Mouse (Mus musculus): ENCODE results near the gene Pigb. TPM values are rescaled to one million over a fixed set of nuclear protein-coding genes. Genes with fewer than 3 reads are reported as not detected.

Gene Pigb
- total RNA-seq, 2 experiments from 2014 or later, result 4.4 to 5.3 TPM

DNA sequence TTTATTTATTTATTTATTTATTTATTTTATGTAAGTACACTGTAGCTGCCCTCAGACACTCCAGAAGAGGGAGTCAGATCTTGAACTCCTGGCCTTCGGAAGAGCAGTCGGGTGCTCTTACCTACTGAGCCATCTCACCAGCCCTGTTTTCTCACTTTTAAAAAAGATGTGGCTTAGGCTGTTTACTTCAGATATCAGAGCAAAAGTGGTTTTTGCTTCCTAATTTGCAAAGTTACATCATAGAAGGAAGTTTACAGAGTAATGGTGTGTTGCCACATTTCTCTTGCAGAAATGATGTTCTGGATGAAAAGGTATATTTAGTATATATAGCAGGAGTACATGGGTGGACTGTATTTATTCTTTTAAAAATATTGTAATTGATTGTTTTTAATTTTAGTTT lies 48.8 kb downstream of the Pigb start:
- DNase-seq, result no peak

DNA sequence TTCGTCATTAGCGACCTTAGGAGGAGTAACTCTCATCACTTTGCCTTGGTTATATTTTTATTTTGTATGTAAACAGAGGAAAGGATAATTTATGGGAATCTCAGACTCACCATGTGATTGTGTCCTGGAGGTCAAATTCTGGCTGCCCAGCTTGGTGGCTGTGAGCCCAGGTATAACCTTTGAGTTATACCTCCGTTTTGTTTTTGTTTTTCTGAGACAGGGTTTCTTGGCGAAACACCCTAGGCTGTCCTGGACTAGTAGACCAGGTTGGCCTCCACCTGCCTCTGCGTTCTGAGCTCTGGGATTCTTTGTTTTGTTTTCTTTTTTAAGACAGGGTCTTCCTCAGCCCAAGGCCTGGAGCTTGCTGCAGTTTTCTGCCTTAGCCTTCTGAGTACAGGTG lies 51.5 kb downstream of the Pigb start:
- DNase-seq, result no peak

DNA sequence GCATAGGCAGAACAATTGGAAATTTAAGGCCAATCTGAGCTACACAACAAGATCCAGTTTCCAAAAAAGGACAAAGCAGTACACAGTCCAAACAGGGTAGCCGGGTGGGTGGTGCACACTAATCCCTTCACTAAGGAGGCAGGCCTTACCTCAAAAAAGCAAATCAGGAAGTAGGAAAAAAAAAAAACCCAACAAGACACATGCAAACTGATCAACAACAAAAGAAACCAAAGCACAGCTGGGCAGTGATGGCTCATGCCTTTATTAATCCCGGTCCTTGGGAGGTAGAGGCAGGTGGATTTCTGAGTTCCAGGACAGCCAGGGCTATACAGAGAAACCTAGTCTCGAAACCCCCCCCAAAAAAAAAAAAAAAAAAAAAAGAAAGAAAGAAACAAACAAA lies 52.5 kb downstream of the Pigb start:
- DNase-seq, result no peak

DNA sequence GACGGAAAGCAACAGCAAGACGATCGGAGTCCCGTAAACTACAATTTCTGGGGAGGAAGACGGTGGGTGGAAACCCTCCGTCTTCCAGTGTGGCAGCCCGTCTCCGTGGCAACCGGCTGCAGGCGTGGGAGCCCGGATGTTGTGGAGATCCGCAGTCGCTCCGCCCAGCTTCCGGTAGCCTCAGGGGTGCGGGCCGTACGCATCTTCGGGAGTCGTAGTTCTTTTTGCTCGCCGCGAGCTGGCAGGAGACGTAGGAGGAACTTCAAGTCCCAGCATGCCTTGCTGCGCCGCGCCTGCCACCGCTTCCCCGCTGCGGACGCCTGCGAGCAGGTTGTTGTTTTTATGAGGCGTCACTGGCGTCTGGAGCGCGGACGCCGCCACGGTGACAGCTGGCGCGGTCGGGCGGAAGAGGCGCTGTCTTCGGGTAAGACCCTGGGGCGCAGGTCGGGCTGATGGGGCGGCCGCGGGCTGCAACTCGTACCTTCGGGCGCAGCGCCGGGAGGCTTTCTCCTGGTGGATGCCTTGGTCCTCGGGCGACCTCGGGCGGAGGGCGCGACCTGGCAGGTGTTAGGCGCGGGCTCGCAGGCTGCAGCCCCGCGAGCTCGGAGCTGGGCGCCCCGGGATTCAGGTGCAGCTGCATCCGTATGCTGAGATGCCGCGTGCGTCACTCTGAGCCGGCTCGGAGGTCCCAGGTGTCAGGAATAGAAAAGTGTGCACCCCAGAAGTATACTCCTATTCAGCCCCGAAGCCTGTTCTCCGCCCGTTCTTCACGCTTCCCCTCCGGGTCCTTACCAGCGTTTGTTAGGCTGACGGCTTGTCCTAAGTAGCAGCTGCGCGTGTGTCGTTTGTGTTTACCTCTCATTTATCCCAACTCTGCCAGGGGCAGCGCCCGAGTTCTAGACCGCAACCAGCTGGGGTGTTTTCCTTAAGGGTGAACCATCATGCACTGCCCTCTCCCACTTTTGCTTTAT lies 54.6 kb downstream of the Pigb start, which contains the start of the genes Ccpg1os and Ccpg1:
Gene Ccpg1os (minus strand): TSS at position 133 of the 971 bp plus-strand sequence.
Gene Ccpg1 (plus strand): TSS at position 180 of the 971 bp plus-strand sequence.
- DNase-seq, result peak; percentile 92

DNA sequence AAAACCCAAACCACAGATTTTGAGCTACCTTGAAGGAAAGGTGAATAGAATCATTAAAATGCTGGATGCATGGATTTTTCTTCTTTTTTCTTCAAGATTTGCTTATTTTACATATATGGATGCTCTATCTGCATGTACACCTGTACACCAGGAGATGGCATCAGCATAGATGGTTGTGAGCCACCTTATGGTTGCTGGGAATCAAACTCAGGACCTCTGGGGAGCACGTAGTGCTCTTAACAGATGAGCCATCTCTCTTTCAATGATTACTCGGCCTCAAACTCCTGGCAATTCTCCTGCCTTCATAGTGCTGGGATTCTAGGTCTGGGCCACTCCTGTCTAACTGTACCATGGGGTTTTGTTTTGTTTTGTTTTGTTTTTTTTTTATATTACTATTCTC lies 57.1 kb downstream of the Pigb start:
- DNase-seq, result no peak

DNA sequence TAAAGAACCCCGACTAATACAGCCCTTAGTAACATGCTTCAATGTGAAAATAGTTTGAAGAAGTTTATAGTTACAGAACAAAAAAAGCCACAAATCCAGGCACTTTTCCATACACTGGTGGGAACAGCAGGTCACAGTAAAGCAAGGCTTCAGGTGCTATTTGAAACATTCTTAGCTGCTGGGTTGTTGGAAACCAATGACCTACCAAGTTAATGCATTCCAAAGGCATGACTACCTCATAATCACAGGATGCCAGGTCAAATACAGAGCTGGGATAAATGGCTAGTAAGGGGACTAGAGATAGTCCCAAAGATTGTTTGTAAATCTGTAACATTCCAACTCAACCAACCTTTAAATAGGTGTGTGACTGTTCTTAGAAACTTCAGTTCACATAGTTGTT lies 64.9 kb downstream of the Pigb start:
- no peak for DNase-seq

DNA sequence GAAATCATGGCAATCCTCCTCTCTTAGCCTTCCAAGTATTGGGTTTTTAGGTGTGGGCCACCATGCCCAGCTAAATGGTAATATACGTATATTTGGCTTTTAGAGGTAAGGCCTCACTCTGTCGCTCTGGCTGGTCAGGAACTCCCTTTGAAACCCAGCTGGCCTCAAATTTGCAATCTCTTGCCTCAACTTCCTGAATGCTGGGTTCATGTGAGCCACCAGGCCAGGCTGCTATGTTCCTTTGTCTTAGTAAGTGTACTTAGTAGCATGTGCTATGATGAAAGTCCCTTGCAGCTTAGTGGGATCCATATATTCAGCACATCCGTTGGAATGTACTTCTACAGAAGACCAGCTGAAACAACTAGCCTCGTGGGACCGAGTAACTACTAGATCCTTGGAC lies 65.4 kb downstream of the Pigb start:
- DNase-seq, result no peak

DNA sequence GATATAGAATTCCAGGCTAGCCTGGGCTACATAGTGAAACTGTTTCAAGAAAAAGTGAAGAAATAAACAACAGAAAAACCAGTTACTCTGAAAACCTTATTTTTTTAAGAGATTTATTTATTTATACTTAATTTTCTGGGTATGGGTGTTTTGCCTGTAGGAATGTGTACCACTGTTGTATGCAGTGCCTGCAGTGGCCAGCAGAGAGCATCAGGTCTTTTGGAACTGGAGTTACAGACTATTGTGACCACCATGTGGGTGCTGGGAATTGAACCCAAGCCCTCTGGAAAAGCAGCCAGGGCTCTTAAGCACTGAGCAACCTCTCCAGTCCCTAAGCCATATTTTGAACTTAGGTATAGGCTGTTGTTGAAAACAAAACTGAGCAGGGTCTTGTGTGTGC lies 67.2 kb downstream of the Pigb start:
- no peak for DNase-seq

DNA sequence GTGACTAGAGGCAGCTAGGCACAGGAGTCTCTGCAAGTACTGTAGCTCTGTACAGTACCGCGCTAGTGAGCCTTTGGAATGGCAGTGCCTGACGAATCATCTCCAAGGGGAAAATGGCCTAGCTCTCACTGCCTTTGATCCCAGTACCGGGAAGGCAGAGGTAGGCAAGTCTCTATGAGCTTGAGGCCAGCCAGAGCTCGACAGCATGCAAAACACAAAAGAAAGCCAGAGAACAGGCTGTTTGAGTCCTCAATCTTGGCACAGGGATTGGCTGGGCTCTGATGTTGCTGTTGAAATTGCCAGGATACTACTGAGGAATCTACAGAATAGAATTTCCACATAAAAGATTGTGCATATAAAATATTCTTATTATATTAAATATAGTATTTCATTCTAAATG lies 67.7 kb downstream of the Pigb start:
- no peak for DNase-seq

DNA sequence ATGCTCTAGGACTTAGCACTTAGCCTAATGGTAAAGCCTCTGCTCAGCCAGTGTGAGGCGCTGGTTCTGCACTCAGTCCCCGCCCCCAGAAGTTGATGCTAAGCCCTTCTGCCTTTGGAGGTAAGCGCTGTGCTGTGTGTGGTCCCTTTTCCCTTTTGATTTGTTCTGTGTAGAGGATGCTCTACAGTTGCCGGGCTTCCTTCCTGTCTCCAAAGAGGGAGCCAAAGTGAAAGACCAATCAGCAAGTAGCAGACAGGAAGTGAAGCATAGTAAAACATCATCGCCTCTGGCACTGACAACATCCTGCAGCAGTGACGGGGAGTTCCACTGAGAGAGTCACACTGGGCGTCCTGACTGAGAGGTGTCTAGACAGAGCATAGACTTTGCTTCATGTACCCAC lies 70.3 kb downstream of the Pigb start:
- no peak for DNase-seq

DNA sequence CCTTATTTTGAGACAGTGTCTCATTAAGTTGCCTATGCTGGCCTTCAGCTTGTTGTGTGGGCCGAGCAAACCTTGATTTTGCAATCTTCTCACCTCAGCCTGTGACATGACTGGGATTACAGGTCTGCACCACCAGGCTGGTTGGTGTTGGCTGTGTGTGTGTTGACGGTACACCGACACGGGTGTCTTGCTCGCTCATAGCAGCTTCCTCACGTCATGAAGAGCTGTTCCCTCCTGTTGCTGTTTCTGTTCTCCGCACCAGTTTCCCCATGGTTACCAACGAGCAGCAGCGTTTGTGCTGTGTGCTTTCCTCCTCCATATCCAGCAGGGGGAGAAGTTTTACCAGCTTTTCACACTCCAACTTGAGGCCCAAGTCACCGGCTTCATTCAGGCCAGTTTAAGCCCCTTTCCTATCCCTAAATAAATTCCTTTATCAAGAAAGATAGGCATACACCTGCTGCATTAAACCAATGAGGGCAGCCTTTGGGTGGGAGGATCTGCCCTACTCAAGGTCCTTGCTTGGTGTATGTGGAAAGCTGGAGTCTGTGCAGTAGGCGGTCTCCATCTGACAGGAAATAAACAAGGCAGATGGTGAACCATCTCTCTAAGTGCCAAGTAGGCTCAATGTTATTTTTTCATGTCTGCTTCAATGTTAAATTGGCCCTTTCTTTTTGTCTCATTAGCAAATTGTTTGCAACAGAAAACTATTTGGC lies 71.7 kb downstream of the Pigb start:
- no peak for DNase-seq

DNA sequence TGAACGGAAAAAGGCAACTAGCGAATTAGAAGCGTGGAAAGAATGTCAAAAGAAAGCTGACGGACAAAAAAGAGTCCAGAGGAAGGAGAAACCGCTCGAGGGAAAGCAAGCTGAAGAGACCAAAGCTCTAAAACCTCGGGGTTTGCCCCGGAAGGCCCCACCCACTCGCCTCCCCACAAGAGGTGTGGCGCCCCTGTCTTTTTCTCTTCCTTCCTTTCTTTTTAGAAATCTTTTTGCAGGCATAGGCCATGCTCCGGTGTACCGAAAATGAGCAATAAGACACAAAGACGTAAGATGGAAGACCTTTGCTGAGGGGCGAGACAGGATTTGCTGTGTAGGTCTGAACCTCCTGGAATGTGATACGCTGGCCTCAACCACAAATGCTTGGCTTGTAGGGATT lies 78.2 kb downstream of the Pigb start:
- DNase-seq, result no peak

DNA sequence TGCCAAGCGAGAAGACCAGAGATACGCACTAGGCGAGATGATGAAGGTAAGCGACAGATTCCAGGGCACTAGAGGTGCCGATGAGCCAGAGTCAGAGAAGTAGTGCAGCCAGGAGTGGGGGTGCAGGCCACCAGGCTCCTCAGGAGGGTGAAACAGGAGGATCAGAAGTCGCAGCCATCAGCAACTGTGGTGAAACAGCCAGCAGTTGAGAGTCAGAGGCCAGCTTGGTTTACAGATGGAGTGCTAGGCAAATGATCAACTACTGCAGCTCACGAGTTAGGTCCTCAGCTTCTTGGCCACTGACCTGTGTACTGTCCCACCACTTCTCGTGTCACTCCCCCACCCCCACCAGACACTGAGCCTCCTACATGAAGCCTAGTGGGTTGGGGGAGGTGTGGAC lies 78.8 kb downstream of the Pigb start:
- no peak for DNase-seq

DNA sequence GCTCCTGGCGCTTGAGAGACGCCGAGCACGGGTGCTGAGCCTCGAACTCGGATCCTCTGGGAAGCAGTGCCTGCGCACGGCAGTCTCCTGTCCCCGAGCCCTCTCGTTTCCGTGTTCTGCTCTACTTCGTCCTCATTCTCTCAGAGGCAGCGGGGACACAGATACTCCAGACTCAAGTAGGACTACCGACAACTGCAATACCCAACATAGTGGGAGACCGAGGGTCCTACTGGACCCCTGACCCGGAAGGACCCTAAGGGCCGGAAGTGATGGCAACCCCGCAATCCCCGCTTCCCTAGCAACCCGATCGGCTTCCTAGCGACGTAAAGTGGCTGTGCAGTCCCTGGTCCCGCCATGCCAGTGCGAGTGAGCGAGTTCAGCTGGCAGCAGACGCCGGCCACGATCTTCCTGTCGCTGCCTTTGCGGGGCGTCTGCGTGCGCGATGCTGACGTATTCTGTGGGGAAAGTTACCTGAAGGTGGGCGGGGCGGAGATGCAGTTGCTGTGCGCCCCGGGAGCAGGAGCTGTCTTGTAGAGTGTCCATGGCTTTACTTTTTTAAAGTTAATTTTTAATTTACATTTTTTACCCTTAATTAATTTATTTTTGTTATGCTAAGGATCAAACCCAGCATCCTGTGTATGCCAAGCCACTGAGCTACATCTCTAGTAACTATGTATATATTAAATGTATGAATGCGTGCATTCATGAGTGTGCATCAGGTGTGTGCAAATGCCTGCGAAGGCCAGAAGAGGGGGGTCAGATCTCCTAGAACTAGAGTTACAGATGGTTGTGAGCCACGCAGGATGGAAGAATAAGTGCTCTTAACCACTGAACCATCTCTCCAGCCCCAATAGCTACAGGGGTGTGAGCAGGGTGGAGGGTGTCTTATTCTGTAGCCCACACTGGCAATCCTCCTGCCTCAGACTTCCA lies 81.4 kb downstream of the Pigb start, which contains the start of the genes Dyx1c1 and Gm44503:
Gene Dyx1c1 (plus strand): TSS at position 265 of the 930 bp plus-strand sequence.
Gene Gm44503 (plus strand): TSS at position 332 of the 930 bp plus-strand sequence.
- peak; percentile 58 for DNase-seq

Small RNA genes lying within 50 kb of the gene (microRNA-seq; reads per million reads assigned to microRNA genes)
- 0 reads per million in 2 experiments for gene Gm27353

Other genes starting within 250 kb of the Pigb start
- under 1 TPM; 0.49 to 0.95 TPM for gene Prtg, start 233.5 kb downstream of the Pigb start, total RNA-seq (2021)
- gene Pygo1, start 114.7 kb downstream of the Pigb start, total RNA-seq (2021), result 1 to 10 TPM; 5.0 to 5.3 TPM
- under 1 TPM; 0.47 to 0.59 TPM for gene Dyx1c1, start 81.6 kb downstream of the Pigb start, total RNA-seq (2021)
- gene Gm44503, start 81.5 kb downstream of the Pigb start, total RNA-seq (2021), result not detected
- 1 to 10 TPM; 5.1 to 5.2 TPM for gene Ccpg1os, start 55.0 kb downstream of the Pigb start, total RNA-seq (2021)
- gene Ccpg1, start 54.9 kb downstream of the Pigb start, total RNA-seq (2021), result 10 to 100 TPM; 30.0 to 36.4 TPM
- gene Rab27a, start 4.5 kb upstream of the Pigb start, total RNA-seq (2021), result 1 to 10 TPM; 2.1 to 2.9 TPM
- not detected for gene Khdc3, start 61.5 kb upstream of the Pigb start, total RNA-seq (2021)
- gene Gm20509, start 62.1 kb upstream of the Pigb start, total RNA-seq (2021), result not detected
- gene Rsl24d1, start 73.0 kb upstream of the Pigb start, total RNA-seq (2021), result 10 to 100 TPM; 42.0 to 43.2 TPM

Measured in gastrocnemius, postnatal 10 days (tissue).